Mouse (Mus musculus) forebrain, embryonic 10.5 days (tissue): ENCODE results near the gene Bcas2. TPM values are rescaled to one million over a fixed set of nuclear protein-coding genes. Genes with fewer than 3 reads are reported as not detected.
"Not testable (repeated sequence)": the region's sequence is repeated elsewhere in the genome, so short reads cannot be mapped to it uniquely, and the experiment has no call there.

ENCODE experiments used
- DNase-seq: peaks from one replicate; pipeline ENCODE4 v3.0.0-alpha.2; 2017; ENCODE audit warnings: low spot score; ENCODE audit errors: extremely low spot score
- H3K27ac ChIP-seq: fragments of 300-500 bp; sonication (generic); 2 replicates; pipeline ENCODE4 v1.5.1; 2016; ENCODE audit warnings: mild to moderate bottlenecking
- H3K27me3 ChIP-seq: fragments of 300-500 bp; sonication (generic); 2 replicates; pipeline ENCODE4 v1.6.1; 2016; ENCODE audit warnings: mild to moderate bottlenecking; ENCODE audit not compliant: poor library complexity, severe bottlenecking
- H3K36me3 ChIP-seq: fragments of 300-500 bp; sonication (generic); replicated peaks from 2 replicates; pipeline ENCODE4 v1.6.1; 2016; ENCODE audit warnings: mild to moderate bottlenecking, moderate library complexity
- H3K4me1 ChIP-seq: fragments of 300-500 bp; sonication (generic); 2 replicates; pipeline ENCODE4 v1.6.1; 2016
- H3K4me3 ChIP-seq: fragments of 300-500 bp; sonication (generic); 2 replicates; pipeline ENCODE4 v1.5.1; 2016; ENCODE audit warnings: mild to moderate bottlenecking, moderate library complexity
- H3K9me3 ChIP-seq: fragments of 300-500 bp; sonication (generic); 2 replicates; pipeline ENCODE4 v1.6.1; 2016; ENCODE audit warnings: mild to moderate bottlenecking, moderate library complexity
- WGBS: fragments of 180-500 bp; shearing (Covaris S2); methylation state at CpG from one replicate; pipeline ENCODE4 v1.1.7; 2016; 5-methylcytosine and 5-hydroxymethylcytosine counted together
- polyA plus RNA-seq: library from polyadenylated mRNA; unstranded; fragments of >200 nt; fragmentation: Nextera tagmentation; extraction: Ambion mirVana; gene quantifications from 2 replicates; pipeline ENCODE4 v1.2.1, GENCODE M21; 2016

Bcas2 gene
- polyA plus RNA-seq, 1 experiment from 2014 or later = 244 TPM

DNA sequence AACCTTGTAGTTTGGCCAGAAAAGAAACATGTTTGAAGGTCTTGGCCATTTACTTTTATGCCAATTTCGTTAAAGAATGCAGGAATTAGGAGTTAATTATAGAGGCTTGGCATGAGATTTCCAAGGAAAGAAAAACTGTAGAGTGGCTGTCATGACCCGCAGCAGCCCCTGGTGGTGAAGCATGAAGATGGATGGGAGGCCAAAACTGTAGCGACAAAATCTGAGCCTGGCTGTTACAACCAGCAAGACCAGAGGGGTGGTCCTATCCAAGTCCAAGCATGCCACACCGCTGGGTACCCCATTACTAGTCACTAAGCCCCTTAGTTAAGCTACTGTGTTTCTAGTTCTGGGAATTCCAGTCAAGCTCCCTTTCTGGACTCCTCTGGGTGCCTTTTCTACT, 9.7 kb downstream of the Bcas2 start:
- no peaks in the 10 kb centered on the region for H3K4me1 ChIP-seq
- WGBS = 67% methylated on average over 4 of the region's 4 CpGs
- no peak for DNase-seq
- H3K36me3 ChIP-seq = peaks cover 38% of the 10 kb centered on the region
- no peaks in the 10 kb centered on the region for H3K9me3 ChIP-seq
- H3K27me3 ChIP-seq = no peaks in the 10 kb centered on the region
- H3K4me3 ChIP-seq = no peak overlapping the region
- H3K27ac ChIP-seq = no peak overlapping the region

DNA sequence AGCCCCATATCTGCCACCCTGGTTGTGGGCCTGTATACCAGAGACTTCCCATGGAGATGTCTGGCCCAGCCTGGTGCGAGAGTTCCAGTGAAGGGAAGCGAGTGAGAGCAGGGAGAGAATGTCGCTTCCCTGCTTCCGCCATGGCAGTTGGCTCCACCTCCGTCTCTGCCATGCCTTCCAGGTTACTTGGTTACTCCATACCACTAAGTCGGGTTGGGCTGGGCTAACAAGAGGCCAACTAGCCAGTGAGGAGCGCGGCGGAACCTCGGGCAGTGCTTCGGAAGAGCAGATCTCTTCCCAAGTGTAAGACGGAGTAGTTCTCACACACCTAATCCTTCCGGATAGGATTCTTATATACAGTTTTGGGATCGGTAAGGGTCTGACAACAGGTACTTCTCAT, 11.4 kb downstream of the Bcas2 start:
- Histone ChIP-seq H3K36me3 (peaks cover 21% of the 10 kb centered on the region), H3K9me3 (no peaks in the 10 kb centered on the region), H3K4me3 (no peak overlapping the region), H3K27me3 (no peaks in the 10 kb centered on the region), H3K4me1 (no peaks in the 10 kb centered on the region), H3K27ac (no peak overlapping the region)
- no peak for DNase-seq
- WGBS = 82% methylated on average over 14 of the region's 14 CpGs

DNA sequence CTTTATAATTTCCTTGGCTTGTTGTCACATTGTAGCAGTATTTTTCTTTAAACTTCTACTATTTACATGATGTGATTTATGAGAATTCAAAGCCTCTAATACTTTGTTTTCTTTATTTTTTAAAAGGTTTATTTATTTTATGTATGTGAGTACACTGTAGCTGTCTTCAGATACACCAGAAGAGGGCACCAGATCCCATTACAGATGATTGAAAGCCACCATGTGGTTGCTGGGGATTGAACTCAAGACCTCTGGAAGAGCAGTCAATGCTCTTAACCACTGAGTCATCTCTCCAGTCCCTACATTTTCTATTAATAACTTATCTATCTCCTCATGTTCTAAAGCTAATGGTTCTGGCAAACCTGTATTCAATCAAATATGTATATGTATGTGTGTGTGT, 13.0 kb downstream of the Bcas2 start:
- not testable (repeated sequence) for H3K4me1 ChIP-seq, H3K36me3 ChIP-seq, DNase-seq, H3K27me3 ChIP-seq, H3K27ac ChIP-seq, H3K4me3 ChIP-seq, H3K9me3 ChIP-seq

DNA sequence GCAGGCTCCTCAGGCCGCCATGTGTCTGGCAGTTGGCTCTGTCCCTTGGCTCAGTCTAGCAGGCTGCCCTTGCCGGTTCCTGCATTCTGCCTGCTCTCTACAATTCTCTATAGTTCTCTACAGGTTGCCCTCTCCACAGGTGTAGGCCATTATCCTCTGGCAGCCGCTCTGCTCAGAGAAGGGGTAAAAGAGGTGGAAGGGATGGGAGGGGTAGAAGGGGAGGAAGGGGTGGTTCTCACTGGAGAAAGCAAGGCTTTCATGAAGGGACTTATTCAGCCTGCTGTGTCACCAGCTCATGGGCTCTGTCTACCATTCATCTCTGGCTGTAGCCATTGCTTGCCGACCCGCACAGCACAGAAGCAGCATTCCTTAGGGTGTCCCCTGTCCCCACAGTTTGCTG, 17.0 kb downstream of the Bcas2 start:
- no peaks in the 10 kb centered on the region for H3K27me3 ChIP-seq
- 51% methylated on average over 5 of the region's 5 CpGs for whole genome bisulfite sequencing
- H3K4me3 ChIP-seq = no peak overlapping the region
- no peaks in the 10 kb centered on the region for H3K36me3 ChIP-seq
- DNase-seq = no peak
- H3K9me3 ChIP-seq = peaks cover 7% of the 10 kb centered on the region; the same call in 1 of the 2 replicates
- H3K27ac ChIP-seq = no peak overlapping the region
- H3K4me1 ChIP-seq = 0 out of 2 replicates have a peak, but pooled peaks cover 4% of the 10 kb centered on the region

DNA sequence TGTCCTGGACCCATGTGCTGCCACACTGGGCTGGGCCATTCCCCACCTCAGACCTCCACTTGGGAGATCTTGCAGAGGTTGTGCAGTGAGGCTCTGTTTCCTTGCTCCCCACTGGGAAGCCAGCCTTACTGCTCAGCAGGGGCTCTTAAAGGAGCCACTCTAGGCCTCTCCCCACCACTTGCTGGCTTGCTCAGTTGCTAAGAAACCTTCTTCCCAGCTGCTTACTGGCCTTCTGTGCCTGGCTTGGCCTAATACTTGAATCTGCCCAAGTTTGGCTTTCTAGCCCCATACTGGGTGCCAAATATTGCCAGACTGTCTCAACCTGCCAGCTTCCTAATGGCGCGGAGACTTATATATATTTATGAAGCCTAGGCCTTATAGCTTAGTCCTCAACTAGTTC, 17.4 kb downstream of the Bcas2 start:
- no peak overlapping the region for H3K27ac ChIP-seq
- DNase-seq = no peak
- WGBS = 89% methylated on average over 2 of the region's 2 CpGs

DNA sequence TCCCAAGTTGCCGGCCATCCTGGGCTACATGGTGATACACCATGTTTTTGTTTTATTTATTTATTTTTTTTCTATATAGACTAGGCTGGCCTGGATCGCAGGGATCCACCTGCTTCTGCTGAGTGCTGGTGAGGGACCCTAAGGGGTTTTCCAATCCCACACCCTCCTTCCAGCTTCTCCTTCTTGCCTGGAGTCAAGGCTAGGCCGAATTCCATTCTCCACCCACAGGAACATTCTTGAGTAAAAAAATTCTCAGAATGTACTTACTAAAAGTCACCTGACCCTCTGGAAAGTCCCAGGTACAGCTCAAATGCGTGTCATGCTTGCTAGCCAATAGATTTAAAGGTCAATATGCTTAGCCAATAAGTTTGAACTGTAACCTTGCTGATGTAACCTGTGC, 20.7 kb downstream of the Bcas2 start:
- Histone ChIP-seq H3K27me3 (no peaks in the 10 kb centered on the region), H3K4me3 (no peak overlapping the region), H3K27ac (no peak overlapping the region), H3K9me3 (peaks cover 12% of the 10 kb centered on the region), H3K4me1 (0 out of 2 replicates have a peak, but pooled peaks cover 4% of the 10 kb centered on the region), H3K36me3 (no peaks in the 10 kb centered on the region)
- DNase-seq = no peak
- WGBS = 92% methylated on average over 4 of the region's 4 CpGs

More for the DNA sequence above, 17.4 kb downstream of the Bcas2 start:
- H3K27me3 ChIP-seq = no peaks in the 10 kb centered on the region
- peaks cover 10% of the 10 kb centered on the region for H3K9me3 ChIP-seq
- no peaks in the 10 kb centered on the region for H3K36me3 ChIP-seq
- H3K4me3 ChIP-seq = no peak overlapping the region
- H3K4me1 ChIP-seq = 0 out of 2 replicates have a peak, but pooled peaks cover 4% of the 10 kb centered on the region

DNA sequence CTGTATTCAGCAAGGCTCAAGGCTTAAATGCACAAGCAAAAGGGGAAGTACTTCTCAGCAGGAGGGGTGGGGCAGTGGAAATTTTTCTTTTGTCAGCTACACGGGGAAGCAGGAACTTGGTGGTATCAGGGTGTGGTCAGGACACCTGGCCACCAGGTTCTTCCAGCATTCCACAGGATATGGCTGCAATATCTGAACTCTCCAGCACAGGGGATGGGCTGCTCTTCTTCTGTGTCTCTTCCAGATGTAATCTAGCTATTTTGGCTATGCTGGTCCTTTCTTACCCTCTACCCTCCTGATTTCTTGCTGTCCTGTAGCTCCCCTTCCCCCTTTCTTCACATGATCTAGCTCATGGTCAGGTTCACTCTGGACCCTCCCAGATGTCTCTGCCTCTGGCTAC, 21.7 kb downstream of the Bcas2 start:
- peaks cover 12% of the 10 kb centered on the region for H3K9me3 ChIP-seq

DNA sequence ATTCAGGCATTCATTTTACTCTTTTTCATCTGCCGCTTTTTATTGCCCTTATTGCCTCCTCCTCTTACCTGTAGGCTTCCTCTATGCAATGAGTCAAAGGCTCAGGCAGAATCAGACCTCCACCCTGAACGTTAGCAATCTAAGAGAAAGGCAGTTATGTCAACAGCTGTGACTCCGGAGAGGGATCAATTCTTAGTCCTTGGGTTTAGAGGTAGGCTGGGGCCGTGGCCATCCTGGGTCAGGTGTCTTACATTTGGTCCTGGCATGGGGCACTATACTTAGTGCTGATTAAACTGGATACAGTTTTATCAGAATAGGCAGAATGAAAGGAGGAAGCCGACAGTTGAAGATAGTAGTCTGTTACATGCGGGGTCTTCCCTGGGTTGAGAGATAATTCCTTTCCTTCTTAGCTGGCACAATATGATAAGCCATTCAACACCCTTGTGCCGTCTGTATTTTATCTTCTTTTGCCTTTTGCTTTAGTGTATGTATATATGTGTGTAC, 24.9 kb downstream of the Bcas2 start:
- WGBS = 86% methylated on average over 7 of the region's 7 CpGs
- no peak overlapping the region for H3K4me3 ChIP-seq
- DNase-seq = no peak
- peaks cover 12% of the 10 kb centered on the region for H3K9me3 ChIP-seq
- H3K36me3 ChIP-seq = no peaks in the 10 kb centered on the region
- no peaks in the 10 kb centered on the region for H3K4me1 ChIP-seq
- H3K27me3 ChIP-seq = no peaks in the 10 kb centered on the region
- H3K27ac ChIP-seq = 0 out of 2 replicates have a peak overlapping the region, but pooled peaks have one; percentile 48

More for the DNA sequence above, 21.7 kb downstream of the Bcas2 start:
- DNase-seq = no peak
- H3K36me3 ChIP-seq = no peaks in the 10 kb centered on the region
- no peaks in the 10 kb centered on the region for H3K27me3 ChIP-seq
- H3K4me3 ChIP-seq = no peak overlapping the region
- H3K27ac ChIP-seq = no peak overlapping the region
- H3K4me1 ChIP-seq = 0 out of 2 replicates have a peak, but pooled peaks cover 4% of the 10 kb centered on the region
- 97% methylated on average over 1 of the region's 1 CpGs for WGBS

DNA sequence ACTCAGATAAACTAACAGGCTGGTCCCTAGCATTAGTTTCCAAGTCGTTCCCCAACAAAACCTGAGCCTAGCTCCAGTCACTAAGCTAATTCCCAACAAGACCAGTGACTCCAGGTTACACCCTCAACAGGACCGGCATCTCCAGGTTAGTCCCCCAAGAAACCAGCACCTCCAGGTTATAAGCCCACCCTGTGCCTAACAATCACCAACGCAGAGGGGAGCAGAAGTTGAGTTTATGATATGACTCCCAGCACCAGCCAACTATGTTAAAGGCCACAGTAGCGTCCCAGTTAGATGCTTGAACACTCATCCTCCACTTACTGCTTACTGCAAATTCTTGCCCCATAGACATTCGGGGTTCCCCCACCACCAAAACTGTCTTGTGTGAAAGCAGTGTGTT, 27.9 kb downstream of the Bcas2 start:
- no peak for DNase-seq
- no peaks in the 10 kb centered on the region for H3K36me3 ChIP-seq
- 91% methylated on average over 5 of the region's 5 CpGs for WGBS
- H3K4me3 ChIP-seq = no peak overlapping the region
- no peaks in the 10 kb centered on the region for H3K27me3 ChIP-seq
- no peaks in the 10 kb centered on the region for H3K9me3 ChIP-seq
- no peaks in the 10 kb centered on the region for H3K4me1 ChIP-seq
- no peak overlapping the region for H3K27ac ChIP-seq

DNA sequence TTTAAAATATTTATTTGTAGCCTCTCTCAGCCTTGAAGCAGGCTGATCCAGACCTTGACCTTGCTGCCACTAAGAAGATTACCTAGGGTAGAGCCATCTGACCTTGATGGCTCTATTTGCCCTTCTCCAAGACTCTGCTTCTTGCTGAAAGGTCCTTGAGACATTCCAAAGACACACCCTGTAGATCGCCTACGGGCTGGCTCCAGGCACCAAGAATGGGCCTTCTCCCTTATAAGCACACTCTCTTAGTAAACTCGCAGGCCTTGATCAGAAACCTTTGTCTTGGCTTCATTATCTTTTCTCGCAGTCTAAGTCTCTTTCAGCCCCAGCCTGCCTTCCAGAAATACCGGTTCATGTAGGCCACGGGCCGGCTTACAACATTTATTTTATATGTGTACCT, 29.6 kb downstream of the Bcas2 start:
- H3K4me1 ChIP-seq, H3K27me3 ChIP-seq, H3K9me3 ChIP-seq, H3K27ac ChIP-seq, H3K4me3 ChIP-seq, DNase-seq, H3K36me3 ChIP-seq: not testable (repeated sequence)
- WGBS = 94% methylated on average over 7 of the region's 7 CpGs

DNA sequence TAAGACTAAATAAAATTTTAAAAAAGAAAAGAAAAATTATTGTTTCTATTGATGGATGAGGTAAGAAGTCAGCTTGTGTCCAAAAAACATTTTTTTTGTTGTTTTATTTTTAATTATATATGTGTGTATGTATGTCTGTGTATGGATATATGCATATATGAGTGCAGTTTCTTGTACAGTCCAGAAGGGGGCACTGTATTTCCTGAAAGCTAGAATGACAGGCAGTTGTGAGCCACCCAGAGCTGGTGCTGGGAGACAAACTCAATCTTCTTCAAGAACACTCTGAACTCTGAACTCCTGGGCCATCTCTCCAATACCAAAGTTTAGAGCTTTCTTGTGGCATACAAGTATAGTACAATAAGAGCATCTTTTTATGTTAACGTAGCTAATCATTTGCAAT, 32.1 kb downstream of the Bcas2 start:
- DNase-seq = no peak
- Histone ChIP-seq H3K4me1 (peaks cover 6% of the 10 kb centered on the region; the same call in 1 of the 2 replicates), H3K36me3 (no peaks in the 10 kb centered on the region), H3K4me3 (no peak overlapping the region), H3K27me3 (no peaks in the 10 kb centered on the region), H3K9me3 (no peaks in the 10 kb centered on the region), H3K27ac (no peak overlapping the region)
- WGBS = 100% methylated on average over 1 of the region's 1 CpGs

DNA sequence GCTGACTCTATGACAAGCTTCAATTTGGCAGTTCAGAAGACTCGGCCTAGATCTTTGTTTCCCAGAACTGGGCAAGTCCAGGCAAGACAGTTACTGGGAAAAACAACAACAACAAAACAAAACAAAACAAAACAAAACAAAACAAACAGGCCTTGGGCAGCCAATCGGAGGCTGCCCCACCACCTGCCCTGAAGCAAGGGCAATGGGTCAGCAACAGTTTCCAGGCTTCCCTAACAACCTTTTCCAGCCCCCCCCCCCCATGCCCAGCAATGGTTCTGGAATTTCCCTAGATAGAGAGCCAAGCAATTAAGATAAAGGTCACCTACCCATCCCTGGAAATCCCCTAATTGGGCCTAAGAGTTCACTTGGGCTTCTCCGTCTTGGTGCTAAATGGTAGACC, 33.0 kb downstream of the Bcas2 start:
- Histone ChIP-seq H3K27ac (no peak overlapping the region), H3K27me3 (no peaks in the 10 kb centered on the region), H3K4me3 (no peak overlapping the region), H3K36me3 (no peaks in the 10 kb centered on the region), H3K9me3 (no peaks in the 10 kb centered on the region), H3K4me1 (peaks cover 6% of the 10 kb centered on the region; the same call in 1 of the 2 replicates)
- DNase-seq = no peak
- WGBS = 87% methylated on average over 3 of the region's 3 CpGs

DNA sequence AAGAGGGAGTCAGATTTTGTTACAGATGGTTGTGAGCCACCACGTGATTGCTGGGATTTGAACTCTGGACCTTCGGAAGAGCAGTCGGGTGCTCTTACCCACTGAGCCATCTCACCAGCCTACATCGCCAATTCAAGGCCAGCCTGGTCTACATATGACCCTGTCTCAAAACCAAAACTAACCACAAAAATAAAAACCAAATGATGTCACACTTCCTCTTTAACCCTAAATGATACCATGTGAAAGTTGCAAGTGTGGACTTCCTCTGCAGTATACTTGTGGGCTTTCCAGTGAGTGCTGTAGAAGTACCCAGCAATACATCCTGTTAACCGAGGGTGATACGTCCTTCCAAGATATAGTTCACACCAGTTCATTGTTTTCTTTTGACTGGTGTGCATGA, 34.9 kb downstream of the Bcas2 start:
- no peaks in the 10 kb centered on the region for H3K27me3 ChIP-seq
- no peaks in the 10 kb centered on the region for H3K36me3 ChIP-seq
- DNase-seq = no peak
- 91% methylated on average over 6 of the region's 6 CpGs for WGBS
- no peaks in the 10 kb centered on the region for H3K9me3 ChIP-seq
- peaks cover 6% of the 10 kb centered on the region; the same call in 1 of the 2 replicates for H3K4me1 ChIP-seq
- H3K4me3 ChIP-seq = no peak overlapping the region
- H3K27ac ChIP-seq = no peak overlapping the region

DNA sequence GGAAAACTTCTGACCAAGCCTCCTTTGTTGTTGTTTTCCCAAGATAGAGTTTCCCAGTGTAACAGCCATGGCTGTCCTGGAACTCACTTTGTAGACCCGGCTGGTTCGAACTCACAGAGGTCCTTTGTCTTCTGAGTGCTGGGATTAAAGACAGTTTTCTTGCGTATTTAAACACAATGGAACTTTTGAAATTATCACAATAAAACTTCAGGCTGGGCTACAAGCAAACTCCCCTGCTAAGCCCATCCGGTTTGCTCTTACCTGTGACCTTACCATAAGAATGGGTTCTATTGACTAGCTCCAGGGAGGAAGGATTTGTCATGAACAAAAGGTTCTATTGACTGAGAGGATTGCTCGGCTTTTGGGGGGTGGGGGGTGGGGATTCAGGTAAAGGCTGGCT, 36.3 kb downstream of the Bcas2 start:
- H3K9me3 ChIP-seq = no peaks in the 10 kb centered on the region
- H3K4me3 ChIP-seq = no peak overlapping the region
- WGBS = 24% methylated on average over 5 of the region's 5 CpGs
- H3K27me3 ChIP-seq = no peaks in the 10 kb centered on the region
- peaks cover 6% of the 10 kb centered on the region; the same call in 1 of the 2 replicates for H3K4me1 ChIP-seq
- no peak for DNase-seq
- H3K27ac ChIP-seq = no peak overlapping the region
- H3K36me3 ChIP-seq = no peaks in the 10 kb centered on the region
